Mouse (Mus musculus) heart, postnatal 10 days (tissue): ENCODE results near the gene Mlxip. TPM values are rescaled to one million over a fixed set of nuclear protein-coding genes. Genes with fewer than 3 reads are reported as not detected.

Experiments
- DNase-seq, 2 experiments: peaks; one replicate each; pipeline ENCODE4 v3.0.0; 2021
- intact Hi-C: fragments of 180-260 bp; cut with DNase I; formaldehyde crosslinking; loops from one replicate; pipeline ENCODE4 v1.15.1; 2025
- total RNA-seq, 2 experiments: library from RNA; stranded (reverse); gene quantifications; 2 replicates each; pipeline ENCODE4 v1.2.3; 2021

Mlxip gene
- total RNA-seq, 2 experiments from 2014 or later: 24.7 to 26.3 TPM

GRCm38 (mm10) chr5:123423885-123424284, 29.3 kb downstream of the Mlxip start:
- intact Hi-C loops: no loop called here
- DNase-seq: peak; percentile 36 to 43

GRCm38 (mm10) chr5:123427556-123427955, 33.0 kb downstream of the Mlxip start:
- intact Hi-C loops: no loop called here
- no peak for DNase-seq

GRCm38 (mm10) chr5:123431524-123432304, 37.1 kb downstream of the Mlxip start:
- intact Hi-C loops: loop anchor here (1.0 to 10.0 kb wide), 3 partner anchors 34 to 147 kb away; no protein-coding TSS in a partner anchor

GRCm38 (mm10) chr5:123432305-123432874, 37.8 kb downstream of the Mlxip start:
- intact Hi-C loops: loop anchor here (1.0 to 10.0 kb wide), 3 partner anchors 35 to 148 kb away; no protein-coding TSS in a partner anchor
- no peak for DNase-seq

More at GRCm38 (mm10) chr5:123431524-123432304, 37.1 kb downstream of the Mlxip start:
- peak; percentile 89 to 91 for DNase-seq

- intact Hi-C loops: loop anchor here (1.0 to 10.0 kb wide), 3 partner anchors 59 to 184 kb away; partner anchors contain the start of gene Wdr66
- DNase-seq: peak; percentile 38 to 47
Measured at GRCm38 (mm10) chr5:123436071-123436779, 41.6 kb downstream of the Mlxip start.

GRCm38 (mm10) chr5:123436780-123437175, 42.2 kb downstream of the Mlxip start:
- peak; percentile 72 to 77 for DNase-seq
- intact Hi-C loops: loop anchor here (1.0 to 10.0 kb wide), 3 partner anchors 59 to 184 kb away; partner anchors contain the start of gene Wdr66

- no peak for DNase-seq
- intact Hi-C loops: loop anchor here (5.0 to 10.0 kb wide), 2 partner anchors 154 to 186 kb away; partner anchors contain the start of gene Wdr66
Measured at GRCm38 (mm10) chr5:123438381-123438780, 43.8 kb downstream of the Mlxip start.

GRCm38 (mm10) chr5:123439312-123439711, 44.7 kb downstream of the Mlxip start:
- no peak for DNase-seq
- intact Hi-C loops: loop anchor here (5.0 to 10.0 kb wide), 2 partner anchors 155 to 187 kb away; partner anchors contain the start of gene Wdr66

GRCm38 (mm10) chr5:123439941-123440340, 45.3 kb downstream of the Mlxip start:
- peak in 1 of 2 experiments; percentile 55 for DNase-seq
- intact Hi-C loops: loop anchor here (5.0 to 10.0 kb wide), 2 partner anchors 155 to 188 kb away; partner anchors contain the start of gene Wdr66

- intact Hi-C loops: no loop called here
- no peak for DNase-seq
Measured at GRCm38 (mm10) chr5:123440664-123441063, 46.1 kb downstream of the Mlxip start.

GRCm38 (mm10) chr5:123442283-123442682, 47.7 kb downstream of the Mlxip start:
- no peak for DNase-seq
- intact Hi-C loops: no loop called here

- intact Hi-C loops: loop anchor here (1.0 to 2.0 kb wide), 2 partner anchors 55 to 165 kb away; no protein-coding TSS in a partner anchor
- peak; percentile 83 to 89 for DNase-seq
Measured at GRCm38 (mm10) chr5:123444069-123444468, 49.5 kb downstream of the Mlxip start.

GRCm38 (mm10) chr5:123444849-123445334, 50.3 kb downstream of the Mlxip start:
- DNase-seq: no peak
- intact Hi-C loops: loop anchor here (1.0 to 2.0 kb wide), 2 partner anchors 54 to 164 kb away; no protein-coding TSS in a partner anchor

- DNase-seq: no peak
- intact Hi-C loops: no loop called here
Measured at GRCm38 (mm10) chr5:123451886-123452285, 57.3 kb downstream of the Mlxip start.

- intact Hi-C loops: no loop called here
Measured at GRCm38 (mm10) chr5:123461420-123461819, 66.8 kb downstream of the Mlxip start.

GRCm38 (mm10) chr5:123464638-123465037, 70.0 kb downstream of the Mlxip start:
- DNase-seq: no peak
- intact Hi-C loops: no loop called here

More at GRCm38 (mm10) chr5:123461420-123461819, 66.8 kb downstream of the Mlxip start:
- DNase-seq: no peak

- intact Hi-C loops: no loop called here
- DNase-seq: no peak
Measured at GRCm38 (mm10) chr5:123470784-123471400, 76.3 kb downstream of the Mlxip start.

- intact Hi-C loops: no loop called here
- no peak for DNase-seq
Measured at GRCm38 (mm10) chr5:123473817-123474216, 79.2 kb downstream of the Mlxip start.

GRCm38 (mm10) chr5:123487659-123488395, 93.2 kb downstream of the Mlxip start:
- no peak for DNase-seq
- intact Hi-C loops: no loop called here
